Mouse (Mus musculus) mature B cell (primary cell): Measurements from ENCODE around the gene Rnf167.

ENCODE experiments used
- in situ Hi-C: fragments of 300-500 bp; cut with MboI; formaldehyde crosslinking; loops from 2 replicates; pipeline ENCODE4 v1.14.3; 2019

Rnf167 gene

GRCm38 (mm10) chr11:70637764-70638163 is 9.3 kb upstream of the Rnf167 start:
- in situ Hi-C loops, result no loop called here

- in situ Hi-C loops, result no loop called here
Observed at GRCm38 (mm10) chr11:70638293-70638692, 8.7 kb upstream of the Rnf167 start.

- in situ Hi-C loops, result no loop called here
Observed at GRCm38 (mm10) chr11:70638714-70639278, 8.2 kb upstream of the Rnf167 start, which contains the start of gene Gp1ba. Gene Gp1ba (plus strand): TSS chr11:70639122.

GRCm38 (mm10) chr11:70639976-70640375 is 7.1 kb upstream of the Rnf167 start:
- in situ Hi-C loops, result no loop called here

GRCm38 (mm10) chr11:70641241-70641640 is 5.8 kb upstream of the Rnf167 start:
- in situ Hi-C loops, result no loop called here

GRCm38 (mm10) chr11:70643051-70643450 is 4.0 kb upstream of the Rnf167 start:
- in situ Hi-C loops, result no loop called here

GRCm38 (mm10) chr11:70644564-70645103 is 2.4 kb upstream of the Rnf167 start:
- in situ Hi-C loops, result no loop called here

GRCm38 (mm10) chr11:70645461-70646258 is 1.4 kb upstream of the Rnf167 start:
- in situ Hi-C loops, result no loop called here

- in situ Hi-C loops, result no loop called here
Observed at GRCm38 (mm10) chr11:70646259-70646555, 828 bp upstream of the Rnf167 start.

GRCm38 (mm10) chr11:70647716-70648420 is 833 bp downstream of the Rnf167 start:
- in situ Hi-C loops, result no loop called here

GRCm38 (mm10) chr11:70648512-70648911 is 1.5 kb downstream of the Rnf167 start:
- in situ Hi-C loops, result no loop called here

GRCm38 (mm10) chr11:70649185-70649734 is 2.2 kb downstream of the Rnf167 start:
- in situ Hi-C loops, result no loop called here

GRCm38 (mm10) chr11:70650322-70651175 is 3.5 kb downstream of the Rnf167 start:
- in situ Hi-C loops, result loop anchor here (25.0 kb wide), 1 partner anchor 638 kb away; the partner anchor contains the start of genes Acadvl, Dlg4 and Dvl2

GRCm38 (mm10) chr11:70651391-70651790 is 4.4 kb downstream of the Rnf167 start:
- in situ Hi-C loops, result loop anchor here (25.0 kb wide), 1 partner anchor 639 kb away; the partner anchor contains the start of genes Acadvl, Dlg4 and Dvl2

- in situ Hi-C loops, result loop anchor here (25.0 kb wide), 1 partner anchor 640 kb away; the partner anchor contains the start of genes Acadvl, Dlg4 and Dvl2
Observed at GRCm38 (mm10) chr11:70652029-70652883, 5.2 kb downstream of the Rnf167 start.

GRCm38 (mm10) chr11:70652884-70653344 is 5.9 kb downstream of the Rnf167 start:
- in situ Hi-C loops, result loop anchor here (25.0 kb wide), 1 partner anchor 641 kb away; the partner anchor contains the start of genes Acadvl, Dlg4 and Dvl2

- in situ Hi-C loops, result loop anchor here (25.0 kb wide), 1 partner anchor 641 kb away; the partner anchor contains the start of genes Acadvl, Dlg4 and Dvl2
Observed at GRCm38 (mm10) chr11:70653345-70654197, 6.5 kb downstream of the Rnf167 start.

GRCm38 (mm10) chr11:70654198-70654922 is 7.3 kb downstream of the Rnf167 start, which contains the start of gene Pfn1:
Gene Pfn1 (minus strand): TSS chr11:70654644.
- in situ Hi-C loops, result loop anchor here (25.0 kb wide), 1 partner anchor 642 kb away; the partner anchor contains the start of genes Acadvl, Dlg4 and Dvl2
